In the genomic region with DNA sequence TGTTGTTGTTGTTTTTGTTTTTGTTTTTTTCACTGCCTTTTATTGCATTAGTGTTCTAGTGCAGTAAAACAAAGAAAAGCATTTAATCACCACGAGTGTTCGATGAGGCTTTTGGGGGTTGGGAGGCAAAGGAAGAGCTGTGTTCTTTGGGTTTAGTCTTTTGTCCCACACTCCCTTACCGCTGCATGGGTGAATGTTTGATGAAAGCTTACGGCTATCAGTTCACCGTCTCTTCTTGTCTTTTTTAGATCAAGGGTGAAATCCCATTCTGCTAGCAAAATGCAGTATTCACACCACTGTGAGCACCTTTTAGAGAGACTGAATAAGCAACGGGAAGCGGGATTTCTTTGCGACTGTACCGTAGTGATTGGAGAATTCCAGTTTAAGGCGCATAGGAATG, we compare ENCODE assay signal across 8 mouse cellular contexts. TPM values are rescaled to one million over a fixed set of nuclear protein-coding genes. Genes with fewer than 3 reads are reported as not detected.
A peak's percentile ranks its signal among the peaks of the same experiment; 100 is the strongest.
DNase-seq lines count a peak whose midpoint lies in the region; ATAC-seq and TF ChIP-seq lines count a peak whose summit lies in the region.

No protein-coding gene starts in this region.

- H3K27ac ChIP-seq in heart, embryonic 12.5 days (ENCODE audit: poor library complexity, severe bottlenecking) = no peak overlapping the region
- H3K27ac ChIP-seq in ES-E14 (ENCODE audit: insufficient read depth, low read depth, low read length, poor library complexity, severe bottlenecking) = no peak overlapping the region
- no peak overlapping the region; the same call in 1 of the 2 replicates for H3K27ac ChIP-seq in forebrain, embryonic 16.5 days (ENCODE audit: low read length)
- H3K27ac ChIP-seq in liver, postnatal 0 days (ENCODE audit: low read depth) = peak overlapping the region; percentile 99

- no peak for TF ChIP-seq CTCF in liver, postnatal 0 days (IDR thresholded peaks at IDR 0.05; ENCODE audit: low read depth)

- H3K4me2 ChIP-seq in heart, embryonic 12.5 days = peak overlapping the region; percentile 70
- peak overlapping the region; percentile 68 for H3K4me2 ChIP-seq in forebrain, embryonic 16.5 days (ENCODE audit: low read length)
- peak overlapping the region; percentile 84 for H3K4me2 ChIP-seq in liver, postnatal 0 days (ENCODE audit: low read depth, low read length)

- H3K9ac ChIP-seq in heart, embryonic 12.5 days = no peak overlapping the region; the same call in 1 of the 2 replicates
- peak overlapping the region; percentile 50; the same call in 1 of the 2 replicates for H3K9ac ChIP-seq in ES-E14 (ENCODE audit: insufficient read depth, low read depth, low read length, poor library complexity, severe bottlenecking)
- H3K9ac ChIP-seq in forebrain, embryonic 16.5 days (replicated peaks; ENCODE audit: low read depth, low read length) = peak overlapping the region; percentile 87
- peak overlapping the region; percentile 95 for H3K9ac ChIP-seq in liver, postnatal 0 days (replicated peaks)

- peaks cover 31% of the 10 kb centered on the region for H3K36me3 ChIP-seq in heart, embryonic 12.5 days
- H3K36me3 ChIP-seq in ES-E14 (ENCODE audit: control insufficient read depth, insufficient read depth, low read length, poor library complexity, severe bottlenecking) = peaks cover 13% of the 10 kb centered on the region; the same call in 1 of the 2 replicates
- peaks cover 2% of the 10 kb centered on the region; the same call in 1 of the 2 replicates for H3K36me3 ChIP-seq in forebrain, embryonic 16.5 days (ENCODE audit: control insufficient read depth, insufficient read depth)
- H3K36me3 ChIP-seq in liver, postnatal 0 days (replicated peaks; ENCODE audit: insufficient read depth, low read length) = peaks cover 26% of the 10 kb centered on the region

- no peak for TF ChIP-seq EP300 in liver, postnatal 0 days (IDR thresholded peaks at IDR 0.05; ENCODE audit: low read depth)

- in situ Hi-C loops in ES-E14 (cut with MboI; ENCODE audit: low sequenced_read_pairs in 2 of 2, unreplicated experiment in 2 of 2) = no loop called here

- peaks cover 14% of the 10 kb centered on the region for H3K4me1 ChIP-seq in heart, embryonic 12.5 days (replicated peaks)
- peaks cover 0 to 5% of the 10 kb centered on the region in 2 experiments; a peak in 1 of 4 replicates for H3K4me1 ChIP-seq in ES-E14 (ENCODE audit: control insufficient read depth in 2 of 2, insufficient read depth in 2 of 2, low read length in 2 of 2, poor library complexity in 1 of 2)
- H3K4me1 ChIP-seq in forebrain, embryonic 16.5 days (replicated peaks; ENCODE audit: control insufficient read depth, insufficient read depth, low read length) = peaks cover 19% of the 10 kb centered on the region
- H3K4me1 ChIP-seq in liver, postnatal 0 days (ENCODE audit: insufficient read depth) = peaks cover 24% of the 10 kb centered on the region

- H3K27me3 ChIP-seq in heart, embryonic 12.5 days (replicated peaks) = peaks cover 6% of the 10 kb centered on the region; the same call in 1 of the 2 replicates
- no peaks in the 10 kb centered on the region for H3K27me3 ChIP-seq in forebrain, embryonic 16.5 days (replicated peaks; ENCODE audit: control insufficient read depth, insufficient read depth, low read length)
- H3K27me3 ChIP-seq in liver, postnatal 0 days (ENCODE audit: insufficient read depth, low read length) = peaks cover 3% of the 10 kb centered on the region; the same call in 1 of the 2 replicates

- H3K4me3 ChIP-seq in heart, embryonic 12.5 days = peak overlapping the region; percentile 69
- peak overlapping the region; percentile 91 to 97 for H3K4me3 ChIP-seq in ES-E14 (ENCODE audit: insufficient read depth in 1 of 2, low read depth in 1 of 2, low read length in 2 of 2, poor library complexity in 1 of 2, severe bottlenecking in 1 of 2)
- peak overlapping the region; percentile 92 for H3K4me3 ChIP-seq in forebrain, embryonic 16.5 days (replicated peaks; ENCODE audit: low read length)
- H3K4me3 ChIP-seq in liver, postnatal 0 days (ENCODE audit: low read depth, low read length) = peak overlapping the region; percentile 88

- 49% methylated on average over 10 of the region's 10 CpGs for WGBS in heart, embryonic 12.5 days
- 29% methylated on average over 10 of the region's 10 CpGs for WGBS in forebrain, embryonic 16.5 days
- WGBS in liver, postnatal 0 days (ENCODE audit: insufficient replicate concordance) = 47% methylated on average over 10 of the region's 10 CpGs

- ATAC-seq in heart, embryonic 12.5 days (ENCODE audit: insufficient number of reproducible peaks, low FRiP score) = no peak
- no peak for ATAC-seq in forebrain, embryonic 16.5 days
- ATAC-seq in liver, postnatal 0 days = no peak
- no peak for ATAC-seq in frontal cortex, adult (ENCODE audit: low TSS enrichment)

- H3K9me3 ChIP-seq in heart, embryonic 12.5 days (replicated peaks) = no peaks in the 10 kb centered on the region
- H3K9me3 ChIP-seq in ES-E14 (ENCODE audit: control insufficient read depth, insufficient read depth, low read depth, low read length) = no peaks in the 10 kb centered on the region
- no peaks in the 10 kb centered on the region for H3K9me3 ChIP-seq in forebrain, embryonic 16.5 days (ENCODE audit: control insufficient read depth, low read length)
- H3K9me3 ChIP-seq in liver, postnatal 0 days (ENCODE audit: low read length) = no peaks in the 10 kb centered on the region

- no peak for DNase-seq in heart, adult 18-20 months
- no peak for DNase-seq in ES-E14 (ENCODE audit: low read depth, low spot score)
- DNase-seq in liver, postnatal 0 days = no peak
- DNase-seq in urinary bladder, adult 2 months (ENCODE audit: low spot score) = no peak
- DNase-seq in frontal cortex, postnatal 14 days (ENCODE audit: low spot score in 2 of 2) = no peak

TF ChIP-seq in ES-E14, 5 proteins besides CTCF, POLR2A, EP300 and RAD21:
- no peak for TF ChIP-seq MAFK (IDR thresholded peaks at IDR 0.05; ENCODE audit: insufficient read depth, low read depth, low read length)
- TF ChIP-seq ZNF384 (IDR thresholded peaks at IDR 0.05; ENCODE audit: low read depth, low read length) = no peak
- no peak for TF ChIP-seq HCFC1 (IDR thresholded peaks at IDR 0.05; ENCODE audit: borderline replicate concordance, insufficient read depth, low read length)
- no peak for TF ChIP-seq ZC3H11A (IDR thresholded peaks at IDR 0.05; ENCODE audit: borderline replicate concordance, low read depth, low read length)
- no peak for TF ChIP-seq CHD2 (IDR thresholded peaks at IDR 0.05; ENCODE audit: low read depth, low read length)

RNA-seq across cellular contexts. Expression of gene Mynn, which starts 1.4 kb away (rescaled TPM):
- 23.2 and 25.0 TPM in 2 replicates for polyA plus RNA-seq in heart, embryonic 12.5 days (2016; fragmentation: Nextera tagmentation; extraction: Ambion mirVana)
- total RNA-seq in heart, adult 18-20 months (2021) = 10 to 100 TPM; 12.6 to 17.3 TPM
- total RNA-seq in ES-E14 (2012; rRNA removed) = 17.1 and 18.5 TPM in 2 replicates
- 39.9 and 41.8 TPM in 2 replicates for polyA plus RNA-seq in forebrain, embryonic 16.5 days (2015; fragmentation: Nextera tagmentation; extraction: Ambion mirVana)
- polyA plus RNA-seq in liver, postnatal 0 days (2015; fragmentation: Nextera tagmentation; extraction: Ambion mirVana) = 6.2 and 7.5 TPM in 2 replicates
- 18.3 and 22.5 TPM in 2 replicates for polyA plus RNA-seq in urinary bladder, adult 2 months (2012; rRNA removed)

RNA-seq across cellular contexts. Expression of gene Actrt3, which starts 3.5 kb away (rescaled TPM):
- not detected in 2 replicates for polyA plus RNA-seq in heart, embryonic 12.5 days (2016; fragmentation: Nextera tagmentation; extraction: Ambion mirVana)
- total RNA-seq in heart, adult 18-20 months (2021) = not detected
- not detected in 2 replicates for total RNA-seq in ES-E14 (2012; rRNA removed)
- 0.20 and 0.38 TPM in 2 replicates for polyA plus RNA-seq in forebrain, embryonic 16.5 days (2015; fragmentation: Nextera tagmentation; extraction: Ambion mirVana)
- not detected in 2 replicates for polyA plus RNA-seq in liver, postnatal 0 days (2015; fragmentation: Nextera tagmentation; extraction: Ambion mirVana)
- not detected in 2 replicates for polyA plus RNA-seq in urinary bladder, adult 2 months (2012; rRNA removed)

RNA-seq across cellular contexts. Expression of gene Lrriq4, which starts 41.1 kb away (rescaled TPM):
- polyA plus RNA-seq in heart, embryonic 12.5 days (2016; fragmentation: Nextera tagmentation; extraction: Ambion mirVana) = 0.15 TPM in 1 of 2 replicates, not detected in the other
- total RNA-seq in heart, adult 18-20 months (2021) = not detected
- total RNA-seq in ES-E14 (2012; rRNA removed) = 1.9 and 3.8 TPM in 2 replicates
- polyA plus RNA-seq in forebrain, embryonic 16.5 days (2015; fragmentation: Nextera tagmentation; extraction: Ambion mirVana) = not detected in 2 replicates
- polyA plus RNA-seq in liver, postnatal 0 days (2015; fragmentation: Nextera tagmentation; extraction: Ambion mirVana) = not detected in 2 replicates
- polyA plus RNA-seq in urinary bladder, adult 2 months (2012; rRNA removed) = 0.06 TPM in 1 of 2 replicates, not detected in the other

RNA-seq across cellular contexts. Expression of gene Lrrc34, which starts 44.4 kb away (rescaled TPM):
- polyA plus RNA-seq in heart, embryonic 12.5 days (2016; fragmentation: Nextera tagmentation; extraction: Ambion mirVana) = 0.49 and 0.62 TPM in 2 replicates
- total RNA-seq in heart, adult 18-20 months (2021) = under 1 TPM in 1 of 2 experiments, not detected in 1; 0.15 TPM
- total RNA-seq in ES-E14 (2012; rRNA removed) = 5.6 and 11.3 TPM in 2 replicates
- polyA plus RNA-seq in forebrain, embryonic 16.5 days (2015; fragmentation: Nextera tagmentation; extraction: Ambion mirVana) = 0.83 and 0.86 TPM in 2 replicates
- 0.06 and 0.14 TPM in 2 replicates for polyA plus RNA-seq in liver, postnatal 0 days (2015; fragmentation: Nextera tagmentation; extraction: Ambion mirVana)
- polyA plus RNA-seq in urinary bladder, adult 2 months (2012; rRNA removed) = 0.25 and 0.27 TPM in 2 replicates

RNA-seq across cellular contexts. Expression of gene Mecom, which starts 55.4 kb away (rescaled TPM):
- polyA plus RNA-seq in heart, embryonic 12.5 days (2016; fragmentation: Nextera tagmentation; extraction: Ambion mirVana) = 38.7 and 43.8 TPM in 2 replicates
- total RNA-seq in heart, adult 18-20 months (2021) = 10 to 100 TPM; 11.2 to 11.8 TPM
- 2.1 and 2.3 TPM in 2 replicates for total RNA-seq in ES-E14 (2012; rRNA removed)
- 2.1 and 2.8 TPM in 2 replicates for polyA plus RNA-seq in forebrain, embryonic 16.5 days (2015; fragmentation: Nextera tagmentation; extraction: Ambion mirVana)
- 0.85 and 0.89 TPM in 2 replicates for polyA plus RNA-seq in liver, postnatal 0 days (2015; fragmentation: Nextera tagmentation; extraction: Ambion mirVana)
- 48.8 and 53.3 TPM in 2 replicates for polyA plus RNA-seq in urinary bladder, adult 2 months (2012; rRNA removed)
